10 mouse cellular contexts compared by ENCODE assay signal in the genomic region with DNA sequence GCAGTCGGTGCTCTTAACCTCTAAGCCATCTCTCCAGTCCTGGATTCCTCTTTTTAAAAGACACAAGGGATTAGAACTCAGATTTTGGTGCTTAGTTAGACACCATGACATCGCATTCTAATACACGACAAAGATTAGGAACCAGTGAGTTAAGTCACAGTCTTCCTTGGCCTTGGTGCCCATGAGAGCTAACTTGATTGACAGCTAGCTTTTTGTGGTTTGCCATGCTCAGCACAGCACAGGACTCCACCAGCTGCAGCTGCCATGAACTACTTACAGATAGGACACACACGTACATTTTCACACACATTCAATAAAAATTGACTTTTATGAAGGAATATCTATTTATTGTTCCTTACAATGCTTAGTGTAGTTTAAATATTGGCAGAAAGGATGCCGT.
"Had no signal": no experiment of that assay in that cellular context is flagged by ENCODE, and none has a peak within 500 bp of the region (broad histone marks: within the 10 kb centered on the region; RNA-seq: fewer than 3 reads in every experiment).

No protein-coding gene starts in this region.

- DNase-seq: lung, adult 18-20 months; lung, embryonic 14.5 days; lung, postnatal 10 days; lung, postnatal 4 days; midbrain, embryonic 14.5 days; right cerebral cortex, postnatal 14 days; thymus, adult 2 months; thymus, postnatal 25 days; thymus, postnatal 4 days had no signal

- ATAC-seq: midbrain, embryonic 16.5 days had no signal
